Mouse (Mus musculus): Measurements from ENCODE around the gene E2f4. TPM values are rescaled to one million over a fixed set of nuclear protein-coding genes. Genes with fewer than 3 reads are reported as not detected.

Gene E2f4
- polyA plus RNA-seq, 1 experiment from 2014 or later: 58.7 TPM

GRCm38 (mm10) chr8:105270101-105270915, 27.2 kb upstream of the E2f4 start:
- H3K36me3 ChIP-seq: no peaks in the 10 kb centered on the region
- peak overlapping the region; percentile 74; the same call in 1 of the 2 replicates for H3K9ac ChIP-seq
- 6% methylated on average over 39 of the region's 39 CpGs for WGBS
- peak overlapping the region; percentile 60 for H3K4me3 ChIP-seq
- H3K27me3 ChIP-seq (replicated peaks): peaks cover 99% of the 10 kb centered on the region
- no peak for ATAC-seq (ENCODE audit: extremely low read depth, insufficient number of reproducible peaks, low FRiP score, low TSS enrichment)
- 0 out of 2 replicates have a peak, but pooled peaks cover 6% of the 10 kb centered on the region for H3K9me3 ChIP-seq
- no peak overlapping the region for H3K27ac ChIP-seq (replicated peaks)
- H3K4me1 ChIP-seq: peaks cover 34% of the 10 kb centered on the region
- peak overlapping the region; percentile 96 for H3K4me2 ChIP-seq

- WGBS: 5% methylated on average over 11 of the region's 11 CpGs
- no peak for ATAC-seq (ENCODE audit: extremely low read depth, insufficient number of reproducible peaks, low FRiP score, low TSS enrichment)
- Histone ChIP-seq H3K27me3 (replicated peaks) (peaks cover 100% of the 10 kb centered on the region), H3K36me3 (no peaks in the 10 kb centered on the region), H3K9me3 (0 out of 2 replicates have a peak, but pooled peaks cover 6% of the 10 kb centered on the region), H3K4me1 (peaks cover 39% of the 10 kb centered on the region), H3K27ac (replicated peaks) (no peak overlapping the region), H3K4me2 (peak overlapping the region; percentile 96; the same call in 1 of the 2 replicates), H3K4me3 (peak overlapping the region; percentile 10; the same call in 1 of the 2 replicates), H3K9ac (no peak overlapping the region)
These were observed 26.6 kb upstream of the E2f4 start for GRCm38 (mm10) chr8:105270916-105271186.

GRCm38 (mm10) chr8:105275387-105275786, 22.1 kb upstream of the E2f4 start:
- H3K4me1 ChIP-seq: peaks cover 36% of the 10 kb centered on the region
- ATAC-seq (ENCODE audit: extremely low read depth, insufficient number of reproducible peaks, low FRiP score, low TSS enrichment): no peak
- no peaks in the 10 kb centered on the region for H3K9me3 ChIP-seq
- peak overlapping the region; percentile 81 for H3K4me2 ChIP-seq
- 12% methylated on average over 11 of the region's 11 CpGs for WGBS
- no peaks in the 10 kb centered on the region for H3K36me3 ChIP-seq
- H3K4me3 ChIP-seq: peak overlapping the region; percentile 54
- H3K27ac ChIP-seq (replicated peaks): no peak overlapping the region
- H3K27me3 ChIP-seq (replicated peaks): peaks cover 100% of the 10 kb centered on the region
- H3K9ac ChIP-seq: peak overlapping the region; percentile 44; the same call in 1 of the 2 replicates

GRCm38 (mm10) chr8:105275840-105276239, 21.6 kb upstream of the E2f4 start, which contains the start of gene Nol3:
Nol3 (plus strand) TSS chr8:105276140.
- Histone ChIP-seq H3K27ac (replicated peaks) (no peak within 1 kb of the TSS), H3K4me3 (peak within 1 kb of the TSS; percentile 54), H3K9me3 (no peaks in the 10 kb centered on the region), H3K4me2 (peak within 1 kb of the TSS; percentile 81), H3K9ac (peak within 1 kb of the TSS; percentile 77), H3K27me3 (replicated peaks) (peaks cover 100% of the 10 kb centered on the region), H3K4me1 (peaks cover 32% of the 10 kb centered on the region), H3K36me3 (no peaks in the 10 kb centered on the region; the same call in 1 of the 2 replicates)
- ATAC-seq (ENCODE audit: extremely low read depth, insufficient number of reproducible peaks, low FRiP score, low TSS enrichment): no peak
- WGBS: 12% methylated on average over 10 of the region's 10 CpGs

GRCm38 (mm10) chr8:105276292-105277120, 21.0 kb upstream of the E2f4 start:
- H3K4me2 ChIP-seq: peak overlapping the region; percentile 81
- H3K27ac ChIP-seq (replicated peaks): no peak overlapping the region
- peak overlapping the region; percentile 77 for H3K9ac ChIP-seq
- H3K4me3 ChIP-seq: peak overlapping the region; percentile 54
- ATAC-seq (ENCODE audit: extremely low read depth, insufficient number of reproducible peaks, low FRiP score, low TSS enrichment): peak; percentile 49
- 2% methylated on average over 30 of the region's 30 CpGs for WGBS
- H3K9me3 ChIP-seq: no peaks in the 10 kb centered on the region
- peaks cover 3% of the 10 kb centered on the region for H3K36me3 ChIP-seq
- peaks cover 96% of the 10 kb centered on the region for H3K27me3 ChIP-seq (replicated peaks)
- H3K4me1 ChIP-seq: peaks cover 30% of the 10 kb centered on the region

GRCm38 (mm10) chr8:105278911-105279334, 18.5 kb upstream of the E2f4 start:
- peak overlapping the region; percentile 41 for H3K4me3 ChIP-seq
- peaks cover 91% of the 10 kb centered on the region for H3K27me3 ChIP-seq (replicated peaks)
- no peak for ATAC-seq (ENCODE audit: extremely low read depth, insufficient number of reproducible peaks, low FRiP score, low TSS enrichment)
- 4% methylated on average over 28 of the region's 28 CpGs for WGBS
- H3K4me2 ChIP-seq: peak overlapping the region; percentile 68
- H3K4me1 ChIP-seq: peaks cover 34% of the 10 kb centered on the region
- H3K27ac ChIP-seq (replicated peaks): no peak overlapping the region
- peaks cover 16% of the 10 kb centered on the region for H3K36me3 ChIP-seq
- peak overlapping the region; percentile 66 for H3K9ac ChIP-seq
- H3K9me3 ChIP-seq: no peaks in the 10 kb centered on the region

GRCm38 (mm10) chr8:105280567-105280966, 16.9 kb upstream of the E2f4 start:
- H3K9me3 ChIP-seq: no peaks in the 10 kb centered on the region
- peaks cover 30% of the 10 kb centered on the region for H3K4me1 ChIP-seq
- H3K4me2 ChIP-seq: no peak overlapping the region
- H3K9ac ChIP-seq: no peak overlapping the region
- no peak overlapping the region for H3K27ac ChIP-seq (replicated peaks)
- H3K36me3 ChIP-seq: peaks cover 20% of the 10 kb centered on the region
- peaks cover 82% of the 10 kb centered on the region for H3K27me3 ChIP-seq (replicated peaks)
- no peak overlapping the region for H3K4me3 ChIP-seq
- WGBS: 65% methylated on average over 3 of the region's 3 CpGs
- ATAC-seq (ENCODE audit: extremely low read depth, insufficient number of reproducible peaks, low FRiP score, low TSS enrichment): no peak

- H3K9me3 ChIP-seq: no peaks in the 10 kb centered on the region
- 83% methylated on average over 12 of the region's 12 CpGs for WGBS
- H3K36me3 ChIP-seq: peaks cover 20% of the 10 kb centered on the region
- no peak overlapping the region for H3K27ac ChIP-seq (replicated peaks)
- H3K9ac ChIP-seq: no peak overlapping the region
- no peak for ATAC-seq (ENCODE audit: extremely low read depth, insufficient number of reproducible peaks, low FRiP score, low TSS enrichment)
- H3K4me3 ChIP-seq: no peak overlapping the region
- H3K4me2 ChIP-seq: no peak overlapping the region
- peaks cover 17% of the 10 kb centered on the region for H3K4me1 ChIP-seq
- peaks cover 78% of the 10 kb centered on the region for H3K27me3 ChIP-seq (replicated peaks)
These were observed 15.6 kb upstream of the E2f4 start for GRCm38 (mm10) chr8:105281821-105282220.

- H3K27ac ChIP-seq (replicated peaks): no peak overlapping the region
- no peak for ATAC-seq (ENCODE audit: extremely low read depth, insufficient number of reproducible peaks, low FRiP score, low TSS enrichment)
- H3K27me3 ChIP-seq (replicated peaks): peaks cover 74% of the 10 kb centered on the region
- H3K9ac ChIP-seq: no peak overlapping the region
- peaks cover 20% of the 10 kb centered on the region for H3K36me3 ChIP-seq
- no peak overlapping the region for H3K4me2 ChIP-seq
- WGBS: 53% methylated on average over 4 of the region's 4 CpGs
- H3K4me3 ChIP-seq: no peak overlapping the region
- H3K9me3 ChIP-seq: no peaks in the 10 kb centered on the region
- peaks cover 17% of the 10 kb centered on the region for H3K4me1 ChIP-seq
These were observed 15.2 kb upstream of the E2f4 start for GRCm38 (mm10) chr8:105282239-105282638.

GRCm38 (mm10) chr8:105283074-105283473, 14.4 kb upstream of the E2f4 start:
- Histone ChIP-seq H3K27ac (replicated peaks) (no peak overlapping the region), H3K4me1 (peaks cover 18% of the 10 kb centered on the region), H3K27me3 (replicated peaks) (peaks cover 66% of the 10 kb centered on the region), H3K4me2 (no peak overlapping the region; the same call in 1 of the 2 replicates), H3K9me3 (no peaks in the 10 kb centered on the region), H3K4me3 (0 out of 2 replicates have a peak overlapping the region, but pooled peaks have one; percentile 8), H3K36me3 (peaks cover 20% of the 10 kb centered on the region), H3K9ac (no peak overlapping the region)
- WGBS: 25% methylated on average over 23 of the region's 23 CpGs
- no peak for ATAC-seq (ENCODE audit: extremely low read depth, insufficient number of reproducible peaks, low FRiP score, low TSS enrichment)

GRCm38 (mm10) chr8:105285514-105285913, 11.9 kb upstream of the E2f4 start:
- Histone ChIP-seq H3K4me2 (no peak overlapping the region), H3K27me3 (replicated peaks) (peaks cover 51% of the 10 kb centered on the region), H3K4me1 (peaks cover 26% of the 10 kb centered on the region), H3K4me3 (no peak overlapping the region), H3K9ac (no peak overlapping the region), H3K36me3 (peaks cover 20% of the 10 kb centered on the region), H3K27ac (replicated peaks) (no peak overlapping the region), H3K9me3 (no peaks in the 10 kb centered on the region)
- whole genome bisulfite sequencing: 44% methylated on average over 12 of the region's 12 CpGs
- ATAC-seq (ENCODE audit: extremely low read depth, insufficient number of reproducible peaks, low FRiP score, low TSS enrichment): no peak

Measured in heart, embryonic 13.5 days (tissue).